ENCODE assay signal across 10 mouse cellular contexts in genomic region chr2:30885453-30886163, GRCm38 (mm10). TPM values are rescaled to one million over a fixed set of nuclear protein-coding genes. Genes with fewer than 3 reads are reported as not detected.
DNase-seq lines count a peak whose midpoint lies in the region; ATAC-seq lines count a peak whose summit lies in the region.
"Had no signal": no experiment of that assay in that cellular context is flagged by ENCODE, and none has a peak within 500 bp of the region (broad histone marks: within the 10 kb centered on the region; RNA-seq: fewer than 3 reads in every experiment).

No protein-coding gene starts in this region.

- H3K9me3 ChIP-seq in hindbrain, embryonic 11.5 days (ENCODE audit: control insufficient read depth, low read length): no peaks in the 10 kb centered on the region
- no peaks in the 10 kb centered on the region for H3K9me3 ChIP-seq in hindbrain, embryonic 14.5 days (ENCODE audit: control insufficient read depth, low read length)

- 0 out of 2 replicates have a peak, but pooled peaks cover 2% of the 10 kb centered on the region for H3K4me1 ChIP-seq in hindbrain, embryonic 11.5 days (replicated peaks; ENCODE audit: control insufficient read depth, insufficient read depth, low read length)
- no peaks in the 10 kb centered on the region for H3K4me1 ChIP-seq in hindbrain, embryonic 14.5 days (replicated peaks; ENCODE audit: control insufficient read depth, insufficient read depth, low read length)

- ATAC-seq in hindbrain, embryonic 11.5 days (ENCODE audit: low FRiP score): no peak
- no peak for ATAC-seq in hindbrain, embryonic 14.5 days (ENCODE audit: low FRiP score)
- peak; percentile 93 for ATAC-seq in frontal cortex, adult (ENCODE audit: low TSS enrichment)

- no peak overlapping the region for H3K9ac ChIP-seq in hindbrain, embryonic 11.5 days (ENCODE audit: low read depth, low read length)
- no peak overlapping the region for H3K9ac ChIP-seq in hindbrain, embryonic 14.5 days

- no peaks in the 10 kb centered on the region for H3K27me3 ChIP-seq in hindbrain, embryonic 11.5 days (ENCODE audit: control insufficient read depth, insufficient read depth, low read length)
- no peaks in the 10 kb centered on the region for H3K27me3 ChIP-seq in hindbrain, embryonic 14.5 days (ENCODE audit: control insufficient read depth, insufficient read depth, low read length)

- 57% methylated on average over 9 of the region's 9 CpGs for WGBS in hindbrain, embryonic 11.5 days
- WGBS in hindbrain, embryonic 14.5 days: 48% methylated on average over 9 of the region's 9 CpGs

- H3K4me3 ChIP-seq in hindbrain, embryonic 11.5 days (ENCODE audit: low read depth, low read length): no peak overlapping the region
- no peak overlapping the region for H3K4me3 ChIP-seq in hindbrain, embryonic 14.5 days (replicated peaks; ENCODE audit: low read length)

- H3K27ac ChIP-seq in hindbrain, embryonic 11.5 days (ENCODE audit: low read depth, low read length): no peak overlapping the region
- no peak overlapping the region for H3K27ac ChIP-seq in hindbrain, embryonic 14.5 days

- no peak overlapping the region for H3K4me2 ChIP-seq in hindbrain, embryonic 11.5 days (replicated peaks; ENCODE audit: low read depth, low read length)
- no peak overlapping the region for H3K4me2 ChIP-seq in hindbrain, embryonic 14.5 days (replicated peaks)

- DNase-seq in hindbrain, embryonic 11.5 days (ENCODE audit: low spot score): peak; percentile 44
- DNase-seq in hindbrain, embryonic 14.5 days (ENCODE audit: low spot score): no peak
- DNase-seq in cerebellum, adult 18-20 months: peak; percentile 67 to 70
- DNase-seq in layer of hippocampus, postnatal 36 days: peak; percentile 69 to 77
- DNase-seq in right cerebral cortex, adult 2 months (ENCODE audit: low spot score in 2 of 2): peak; percentile 56 to 71
- DNase-seq in adrenal gland, postnatal 36 days: no peak
- DNase-seq in yolk sac, embryonic 10.5 days (ENCODE audit: low spot score): no peak

- H3K36me3 ChIP-seq in hindbrain, embryonic 11.5 days (ENCODE audit: control insufficient read depth, insufficient read depth, low read length): no peaks in the 10 kb centered on the region
- no peaks in the 10 kb centered on the region for H3K36me3 ChIP-seq in hindbrain, embryonic 14.5 days (replicated peaks; ENCODE audit: control insufficient read depth, insufficient read depth)

RNA-seq across cellular contexts. Expression of gene Ptges, which starts 44.1 kb away (rescaled TPM):
- polyA plus RNA-seq in hindbrain, embryonic 11.5 days (2014; fragmentation: Nextera tagmentation; extraction: Ambion mirVana): 5.5 and 5.6 TPM in 2 replicates
- polyA plus RNA-seq in hindbrain, embryonic 14.5 days (2014; fragmentation: Nextera tagmentation; extraction: Ambion mirVana): 3.7 and 4.1 TPM in 2 replicates
- total RNA-seq in layer of hippocampus, postnatal 36 days (2021): 1 to 10 TPM; 2.1 to 2.9 TPM
- total RNA-seq in adrenal gland, postnatal 36 days (2021): 10 to 100 TPM; 22.4 to 34.9 TPM

RNA-seq across cellular contexts. Expression of gene Prrx2, which starts 50.8 kb away (rescaled TPM):
- polyA plus RNA-seq in hindbrain, embryonic 11.5 days (2014; fragmentation: Nextera tagmentation; extraction: Ambion mirVana): 36.7 and 39.7 TPM in 2 replicates
- polyA plus RNA-seq in hindbrain, embryonic 14.5 days (2014; fragmentation: Nextera tagmentation; extraction: Ambion mirVana): 3.7 and 3.9 TPM in 2 replicates
- 1 to 10 TPM in 1 of 2 experiments, under 1 TPM in 1; 0.92 to 2.1 TPM for total RNA-seq in layer of hippocampus, postnatal 36 days (2021)
- total RNA-seq in adrenal gland, postnatal 36 days (2021): 1 to 10 TPM in 1 of 2 experiments, under 1 TPM in 1; 0.46 to 2.2 TPM
- total RNA-seq: CH12.LX; hematopoietic stem cell, adult 5-6 weeks had no signal

RNA-seq across cellular contexts. Expression of gene Asb6, which starts 55.5 kb away (rescaled TPM):
- 26.0 and 28.5 TPM in 2 replicates for polyA plus RNA-seq in hindbrain, embryonic 11.5 days (2014; fragmentation: Nextera tagmentation; extraction: Ambion mirVana)
- 37.6 and 39.3 TPM in 2 replicates for polyA plus RNA-seq in hindbrain, embryonic 14.5 days (2014; fragmentation: Nextera tagmentation; extraction: Ambion mirVana)
- total RNA-seq in layer of hippocampus, postnatal 36 days (2021): 10 to 100 TPM; 38.4 to 40.6 TPM
- total RNA-seq in adrenal gland, postnatal 36 days (2021): 10 to 100 TPM; 23.9 to 27.0 TPM

Comparison
In these comparisons a context has a peak if more than half of its experiments do, and no peak if none do; other contexts are left out.
1. DNase-seq: peak in hindbrain, embryonic 11.5 days (single experiment), cerebellum, adult 18-20 months (2 of 2), layer of hippocampus, postnatal 36 days (2 of 2) and right cerebral cortex, adult 2 months (2 of 2); none in hindbrain, embryonic 14.5 days (single experiment), adrenal gland, postnatal 36 days (0 of 2) and yolk sac, embryonic 10.5 days (single experiment).
2. RNA of gene Ptges, which starts 44.1 kb away (total RNA-seq): 22.4 to 34.9 TPM in adrenal gland, postnatal 36 days; 2.1 to 2.9 TPM in layer of hippocampus, postnatal 36 days; every median in the first group is over 4 times any median in the second.